Mouse (Mus musculus) neutrophil, adult 5-6 weeks (primary cell): ENCODE data around the gene Rnf208. TPM values are rescaled to one million over a fixed set of nuclear protein-coding genes. Genes with fewer than 3 reads are reported as not detected.
"Not testable (repeated sequence)": the region's sequence is repeated elsewhere in the genome, so short reads cannot be mapped to it uniquely, and the experiment has no call there.

ENCODE experiments used
- ATAC-seq: fragments of 151-379, 151-347 bp; 2 replicates; pipeline ENCODE4 v1.8.0; 2017; ENCODE audit warnings: mild to moderate bottlenecking, moderate TSS enrichment; ENCODE audit not compliant: insufficient number of reproducible peaks, poor library complexity, low FRiP score, severe bottlenecking; ENCODE audit errors: extremely low read depth
- total RNA-seq: library from RNA; stranded (forward); fragments of 200-1000 nt; gene quantifications from 2 replicates; pipeline ENCODE4 v1.2.3, GENCODE M21; 2017

Gene Rnf208
- total RNA-seq, 1 experiment from 2014 or later, result 0.58 TPM

- ATAC-seq, result no peak
Observed at GRCm38 (mm10) chr2:25240310-25240709, 1.7 kb upstream of the Rnf208 start.

- ATAC-seq, result 0 out of 2 replicates have a peak, but pooled peaks have one; percentile 15
Observed at GRCm38 (mm10) chr2:25240723-25241437, 1.2 kb upstream of the Rnf208 start.

GRCm38 (mm10) chr2:25241438-25241775, 648 bp upstream of the Rnf208 start:
- no peak for ATAC-seq

- ATAC-seq, result no peak
Observed at GRCm38 (mm10) chr2:25243342-25243741, 1.3 kb downstream of the Rnf208 start.

GRCm38 (mm10) chr2:25244144-25244543, 2.1 kb downstream of the Rnf208 start:
- ATAC-seq, result no peak

- ATAC-seq, result no peak
Observed at GRCm38 (mm10) chr2:25246183-25247072, 4.4 kb downstream of the Rnf208 start, which contains the start of gene AL732309.1. Gene AL732309.1, minus strand, starts transcription at chr2:25246863.

GRCm38 (mm10) chr2:25252331-25252730, 10.3 kb downstream of the Rnf208 start:
- ATAC-seq, result no peak

- ATAC-seq, result peak; percentile 95
Observed at GRCm38 (mm10) chr2:25255284-25255779, 13.3 kb downstream of the Rnf208 start, which contains the start of gene Tmem203. Gene Tmem203, plus strand, starts transcription at chr2:25255439.

GRCm38 (mm10) chr2:25256443-25257109, 14.5 kb downstream of the Rnf208 start:
- peak; percentile 49 for ATAC-seq

GRCm38 (mm10) chr2:25257250-25257649, 15.2 kb downstream of the Rnf208 start:
- not testable (repeated sequence) for ATAC-seq

GRCm38 (mm10) chr2:25258887-25259286, 16.8 kb downstream of the Rnf208 start:
- no peak for ATAC-seq

GRCm38 (mm10) chr2:25261870-25262269, 19.8 kb downstream of the Rnf208 start:
- ATAC-seq, result no peak; the same call in 1 of the 2 replicates

GRCm38 (mm10) chr2:25262291-25262767, 20.3 kb downstream of the Rnf208 start, which contains the start of gene Tprn:
Gene Tprn, plus strand, starts transcription at chr2:25262618.
- ATAC-seq, result peak; percentile 98

GRCm38 (mm10) chr2:25262795-25263622, 21.0 kb downstream of the Rnf208 start:
- no peak for ATAC-seq

GRCm38 (mm10) chr2:25263623-25264285, 21.7 kb downstream of the Rnf208 start:
- ATAC-seq, result no peak

- ATAC-seq, result no peak
Observed at GRCm38 (mm10) chr2:25264286-25264660, 22.2 kb downstream of the Rnf208 start.

GRCm38 (mm10) chr2:25264851-25265250, 22.8 kb downstream of the Rnf208 start:
- no peak for ATAC-seq
